ENCODE assay signal across 9 mouse cellular contexts in genomic region chr11:105969516-105969915, GRCm38 (mm10). TPM values are rescaled to one million over a fixed set of nuclear protein-coding genes. Genes with fewer than 3 reads are reported as not detected.
DNase-seq lines count a peak whose midpoint lies in the region; ATAC-seq lines count a peak whose summit lies in the region.
"Had no signal": no experiment of that assay in that cellular context is flagged by ENCODE, and none has a peak within 500 bp of the region (broad histone marks: within the 10 kb centered on the region; RNA-seq: fewer than 3 reads in every experiment).

No protein-coding gene starts in this region.

- peaks cover 4% of the 10 kb centered on the region; the same call in 1 of the 2 replicates for H3K4me1 ChIP-seq in embryonic facial prominence, embryonic 11.5 days (ENCODE audit: control insufficient read depth, insufficient read depth, low read length)
- peaks cover 20% of the 10 kb centered on the region for H3K4me1 ChIP-seq in embryonic facial prominence, embryonic 10.5 days
- H3K4me1 ChIP-seq in midbrain, embryonic 10.5 days, result peaks cover 20% of the 10 kb centered on the region

- no peak overlapping the region for H3K4me3 ChIP-seq in embryonic facial prominence, embryonic 11.5 days (ENCODE audit: low read depth, low read length)
- no peak overlapping the region for H3K4me3 ChIP-seq in embryonic facial prominence, embryonic 10.5 days
- no peak overlapping the region for H3K4me3 ChIP-seq in midbrain, embryonic 10.5 days
- H3K4me3 ChIP-seq: heart, embryonic 13.5 days had no signal

- H3K36me3 ChIP-seq in embryonic facial prominence, embryonic 11.5 days (replicated peaks; ENCODE audit: control insufficient read depth, insufficient read depth, low read depth, low read length), result no peaks in the 10 kb centered on the region
- no peaks in the 10 kb centered on the region for H3K36me3 ChIP-seq in embryonic facial prominence, embryonic 10.5 days (replicated peaks)
- no peaks in the 10 kb centered on the region for H3K36me3 ChIP-seq in midbrain, embryonic 10.5 days
- H3K36me3 ChIP-seq: heart, embryonic 13.5 days had no signal

- ATAC-seq in embryonic facial prominence, embryonic 11.5 days (replicated peaks; ENCODE audit: insufficient number of reproducible peaks, low FRiP score, low TSS enrichment, low read depth), result no peak

- no peak overlapping the region for H3K27ac ChIP-seq in embryonic facial prominence, embryonic 11.5 days (replicated peaks; ENCODE audit: low read depth, low read length)
- no peak overlapping the region for H3K27ac ChIP-seq in embryonic facial prominence, embryonic 10.5 days (replicated peaks)
- H3K27ac ChIP-seq in midbrain, embryonic 10.5 days (replicated peaks), result no peak overlapping the region
- H3K27ac ChIP-seq: heart, embryonic 13.5 days had no signal

- DNase-seq in embryonic facial prominence, embryonic 11.5 days (ENCODE audit: low spot score), result peak; percentile 10
- DNase-seq in embryonic facial prominence, embryonic 10.5 days (ENCODE audit: low spot score), result no peak
- DNase-seq in right cerebral cortex, adult 2 months (ENCODE audit: low spot score in 2 of 2), result peak; percentile 22 to 40
- DNase-seq in right cerebral cortex, postnatal 25 days, result no peak
- peak; percentile 70 to 72 for DNase-seq in heart, adult 9 months (ENCODE audit: low spot score in 2 of 2)
- DNase-seq in lung, postnatal 4 days, result peak; percentile 69 to 77
- no peak for DNase-seq in layer of hippocampus, postnatal 14 days (ENCODE audit: low spot score in 2 of 2)
- DNase-seq in midbrain, embryonic 10.5 days (ENCODE audit: low spot score), result no peak

- peaks cover 25% of the 10 kb centered on the region for H3K27me3 ChIP-seq in embryonic facial prominence, embryonic 11.5 days (ENCODE audit: control insufficient read depth, insufficient read depth, low read length)
- H3K27me3 ChIP-seq in embryonic facial prominence, embryonic 10.5 days (replicated peaks; ENCODE audit: low read depth, poor library complexity, severe bottlenecking), result peaks cover 72% of the 10 kb centered on the region
- peaks cover 69% of the 10 kb centered on the region for H3K27me3 ChIP-seq in midbrain, embryonic 10.5 days (ENCODE audit: low read depth, poor library complexity, severe bottlenecking)

- H3K9ac ChIP-seq in embryonic facial prominence, embryonic 11.5 days (replicated peaks; ENCODE audit: low read length), result no peak overlapping the region
- H3K9ac ChIP-seq: heart, embryonic 13.5 days had no signal

- 70% methylated on average over 1 of the region's 1 CpGs for WGBS in embryonic facial prominence, embryonic 11.5 days
- 66% methylated on average over 1 of the region's 1 CpGs for WGBS in embryonic facial prominence, embryonic 10.5 days
- 31% methylated on average over 1 of the region's 1 CpGs for WGBS in midbrain, embryonic 10.5 days

- no peaks in the 10 kb centered on the region for H3K9me3 ChIP-seq in embryonic facial prominence, embryonic 11.5 days (replicated peaks; ENCODE audit: control insufficient read depth, low read length)
- no peaks in the 10 kb centered on the region for H3K9me3 ChIP-seq in embryonic facial prominence, embryonic 10.5 days
- no peaks in the 10 kb centered on the region for H3K9me3 ChIP-seq in midbrain, embryonic 10.5 days (replicated peaks)
- H3K9me3 ChIP-seq: heart, embryonic 13.5 days had no signal

- no peak overlapping the region for H3K4me2 ChIP-seq in embryonic facial prominence, embryonic 11.5 days (ENCODE audit: low read depth, low read length)
- H3K4me2 ChIP-seq: heart, embryonic 13.5 days had no signal

RNA-seq across cellular contexts. Expression of gene Ace, which starts 1.8 kb away (rescaled TPM):
- 0.41 and 0.47 TPM in 2 replicates for polyA plus RNA-seq in embryonic facial prominence, embryonic 11.5 days (2014; fragmentation: Nextera tagmentation; extraction: Ambion mirVana)
- 0.45 and 0.50 TPM in 2 replicates for polyA plus RNA-seq in embryonic facial prominence, embryonic 10.5 days (2016; fragmentation: Nextera tagmentation; extraction: Ambion mirVana)
- total RNA-seq in layer of hippocampus, postnatal 14 days (2021), result 10 to 100 TPM in 1 of 2 experiments, 1 to 10 TPM in 1; 8.4 to 16.4 TPM
- polyA plus RNA-seq in midbrain, embryonic 10.5 days (2016; fragmentation: Nextera tagmentation; extraction: Ambion mirVana), result 0.75 and 0.85 TPM in 2 replicates

RNA-seq across cellular contexts. Expression of gene Cyb561, which starts 16.4 kb away (rescaled TPM):
- 9.9 and 13.4 TPM in 2 replicates for polyA plus RNA-seq in embryonic facial prominence, embryonic 11.5 days (2014; fragmentation: Nextera tagmentation; extraction: Ambion mirVana)
- polyA plus RNA-seq in embryonic facial prominence, embryonic 10.5 days (2016; fragmentation: Nextera tagmentation; extraction: Ambion mirVana), result 13.2 and 14.0 TPM in 2 replicates
- total RNA-seq in layer of hippocampus, postnatal 14 days (2021), result 10 to 100 TPM; 31.9 to 34.0 TPM
- 12.1 and 12.3 TPM in 2 replicates for polyA plus RNA-seq in midbrain, embryonic 10.5 days (2016; fragmentation: Nextera tagmentation; extraction: Ambion mirVana)

RNA-seq across cellular contexts. Expression of gene Ace3, which starts 25.0 kb away (rescaled TPM):
- polyA plus RNA-seq in embryonic facial prominence, embryonic 11.5 days (2014; fragmentation: Nextera tagmentation; extraction: Ambion mirVana), result not detected in 2 replicates
- polyA plus RNA-seq in embryonic facial prominence, embryonic 10.5 days (2016; fragmentation: Nextera tagmentation; extraction: Ambion mirVana), result not detected in 2 replicates
- not detected for total RNA-seq in layer of hippocampus, postnatal 14 days (2021)
- not detected in 2 replicates for polyA plus RNA-seq in midbrain, embryonic 10.5 days (2016; fragmentation: Nextera tagmentation; extraction: Ambion mirVana)
- polyA plus RNA-seq: heart, embryonic 13.5 days had no signal

RNA-seq across cellular contexts. Expression of gene Kcnh6, which starts 38.4 kb away (rescaled TPM):
- polyA plus RNA-seq in embryonic facial prominence, embryonic 11.5 days (2014; fragmentation: Nextera tagmentation; extraction: Ambion mirVana), result 0.32 and 0.33 TPM in 2 replicates
- 0.30 and 0.48 TPM in 2 replicates for polyA plus RNA-seq in embryonic facial prominence, embryonic 10.5 days (2016; fragmentation: Nextera tagmentation; extraction: Ambion mirVana)
- under 1 TPM; 0.60 to 0.98 TPM for total RNA-seq in layer of hippocampus, postnatal 14 days (2021)
- 0.31 and 0.33 TPM in 2 replicates for polyA plus RNA-seq in midbrain, embryonic 10.5 days (2016; fragmentation: Nextera tagmentation; extraction: Ambion mirVana)

Comparison
In these comparisons a context has a peak if more than half of its experiments do, and no peak if none do; other contexts are left out.
1. DNase-seq: peak in embryonic facial prominence, embryonic 11.5 days (single experiment), right cerebral cortex, adult 2 months (2 of 2), heart, adult 9 months (2 of 2) and lung, postnatal 4 days (2 of 2); none in embryonic facial prominence, embryonic 10.5 days (single experiment), right cerebral cortex, postnatal 25 days (single experiment), layer of hippocampus, postnatal 14 days (0 of 2) and midbrain, embryonic 10.5 days (single experiment).